Mouse (Mus musculus) myocyte (in vitro differentiated cells): ENCODE data around the gene Cdc27.

ENCODE experiments used
- MAX ChIP-seq: IDR thresholded peaks from one replicate; pipeline ENCODE4 v1.6.1; 2011; ENCODE audit warnings: low read depth, mild to moderate bottlenecking, control low read depth
- MYOG ChIP-seq, 3 experiments: IDR thresholded peaks; one replicate each; pipeline ENCODE4 v1.6.1; 2011; ENCODE audit warnings: control low read depth in 2 of 3, low read depth in 2 of 3, mild to moderate bottlenecking in 2 of 3; ENCODE audit not compliant: insufficient read length in 2 of 3, control insufficient read depth in 1 of 3, insufficient read depth in 1 of 3
- POLR2A ChIP-seq: IDR thresholded peaks from one replicate; pipeline ENCODE4 v1.6.1; 2011; ENCODE audit warnings: low read depth, mild to moderate bottlenecking, control low read depth, moderate library complexity; ENCODE audit not compliant: insufficient read length
- POLR2AphosphoS2 ChIP-seq: IDR thresholded peaks from one replicate; pipeline ENCODE4 v1.6.1; 2011; ENCODE audit warnings: low read depth, control low read depth; ENCODE audit not compliant: insufficient read length
- REST ChIP-seq: IDR thresholded peaks from one replicate; pipeline ENCODE4 v1.6.1; 2011; ENCODE audit warnings: mild to moderate bottlenecking, control low read depth, moderate library complexity; ENCODE audit not compliant: insufficient read depth, insufficient read length
- SRF ChIP-seq: IDR thresholded peaks from one replicate; pipeline ENCODE4 v1.6.1; 2011; ENCODE audit warnings: low read depth; ENCODE audit not compliant: control insufficient read depth, insufficient read length
- TCF12 ChIP-seq: IDR thresholded peaks from one replicate; pipeline ENCODE4 v1.6.1; 2011; ENCODE audit warnings: mild to moderate bottlenecking, control low read depth; ENCODE audit not compliant: poor library complexity, insufficient read depth, severe bottlenecking
- USF1 ChIP-seq: IDR thresholded peaks from one replicate; pipeline ENCODE4 v1.6.1; 2011; ENCODE audit warnings: low read depth, mild to moderate bottlenecking, control low read depth, moderate library complexity

GRCm38 (mm10) chr11:104510606-104511005 lies 39.8 kb downstream of the Cdc27 start:
- TF ChIP-seq POLR2AphosphoS2, result no peak
- no peak for TF ChIP-seq POLR2A
- no peak for TF ChIP-seq TCF12
- no peak for TF ChIP-seq MYOG (IDR thresholded peaks at IDR 0.05; ENCODE audit: control insufficient read depth in 1 of 3, insufficient read depth in 1 of 3, insufficient read length in 2 of 3, low read depth in 2 of 3)
- TF ChIP-seq MAX, result no peak
- no peak for TF ChIP-seq USF1
- no peak for TF ChIP-seq SRF
- TF ChIP-seq REST, result no peak
